Mouse (Mus musculus) heart, embryonic 16.5 days (tissue): ENCODE results near the gene Ccdc14. TPM values are rescaled to one million over a fixed set of nuclear protein-coding genes. Genes with fewer than 3 reads are reported as not detected.
"Not testable (repeated sequence)": the region's sequence is repeated elsewhere in the genome, so short reads cannot be mapped to it uniquely, and the experiment has no call there.

Experiments
- ATAC-seq: fragments of 200-750 bp; cut with Nextera tagmentation; replicated peaks from 2 replicates; pipeline ENCODE4 v1.8.0; 2017; ENCODE audit warnings: moderate number of reproducible peaks; ENCODE audit not compliant: insufficient read depth, low FRiP score; ENCODE audit errors: extremely low read depth
- H3K27ac ChIP-seq: fragments of 300-500 bp; sonication (generic); 2 replicates; pipeline ENCODE4 v1.5.1; 2014; ENCODE audit warnings: mild to moderate bottlenecking, low read length, control low read depth, moderate library complexity
- H3K27me3 ChIP-seq: fragments of 300-500 bp; sonication (generic); 2 replicates; pipeline ENCODE4 v1.6.1; 2014; ENCODE audit warnings: low read length, mixed read lengths; ENCODE audit not compliant: control insufficient read depth, insufficient read depth
- H3K36me3 ChIP-seq: fragments of 300-500 bp; sonication (generic); 2 replicates; pipeline ENCODE4 v1.6.1; 2014; ENCODE audit not compliant: control insufficient read depth, insufficient read depth
- H3K4me1 ChIP-seq: fragments of 300-500 bp; sonication (generic); 2 replicates; pipeline ENCODE4 v1.6.1; 2014; ENCODE audit warnings: low read length, mixed read lengths; ENCODE audit not compliant: control insufficient read depth, insufficient read depth
- H3K4me2 ChIP-seq: fragments of 300-500 bp; sonication (generic); 2 replicates; pipeline ENCODE4 v1.6.1; 2014; ENCODE audit warnings: low read depth, mild to moderate bottlenecking, control low read depth, low read length
- H3K4me3 ChIP-seq: fragments of 300-500 bp; sonication (generic); 2 replicates; pipeline ENCODE4 v1.5.1; 2014; ENCODE audit warnings: mild to moderate bottlenecking, control low read depth, low read length
- H3K9ac ChIP-seq: fragments of 300-500 bp; sonication (generic); 2 replicates; pipeline ENCODE4 v1.6.1; 2014; ENCODE audit warnings: low read length, control low read depth
- H3K9me3 ChIP-seq: fragments of 300-500 bp; sonication (generic); replicated peaks from 2 replicates; pipeline ENCODE4 v1.6.1; 2016; ENCODE audit warnings: low read length; ENCODE audit not compliant: control insufficient read depth
- WGBS: fragments of 180-500 bp; shearing (Covaris S2); extraction: QIAGEN DNeasy Blood & Tissue Kit; methylation state at CpG from one replicate; pipeline ENCODE4 v1.1.7; 2014; 5-methylcytosine and 5-hydroxymethylcytosine counted together
- polyA plus RNA-seq: library from polyadenylated mRNA; unstranded; fragments of >200 nt; fragmentation: Nextera tagmentation; extraction: Ambion mirVana; gene quantifications from 2 replicates; pipeline ENCODE4 v1.2.1, GENCODE M21; 2015

Ccdc14 gene
- polyA plus RNA-seq, result 4.1 and 4.9 TPM in 2 replicates

DNA sequence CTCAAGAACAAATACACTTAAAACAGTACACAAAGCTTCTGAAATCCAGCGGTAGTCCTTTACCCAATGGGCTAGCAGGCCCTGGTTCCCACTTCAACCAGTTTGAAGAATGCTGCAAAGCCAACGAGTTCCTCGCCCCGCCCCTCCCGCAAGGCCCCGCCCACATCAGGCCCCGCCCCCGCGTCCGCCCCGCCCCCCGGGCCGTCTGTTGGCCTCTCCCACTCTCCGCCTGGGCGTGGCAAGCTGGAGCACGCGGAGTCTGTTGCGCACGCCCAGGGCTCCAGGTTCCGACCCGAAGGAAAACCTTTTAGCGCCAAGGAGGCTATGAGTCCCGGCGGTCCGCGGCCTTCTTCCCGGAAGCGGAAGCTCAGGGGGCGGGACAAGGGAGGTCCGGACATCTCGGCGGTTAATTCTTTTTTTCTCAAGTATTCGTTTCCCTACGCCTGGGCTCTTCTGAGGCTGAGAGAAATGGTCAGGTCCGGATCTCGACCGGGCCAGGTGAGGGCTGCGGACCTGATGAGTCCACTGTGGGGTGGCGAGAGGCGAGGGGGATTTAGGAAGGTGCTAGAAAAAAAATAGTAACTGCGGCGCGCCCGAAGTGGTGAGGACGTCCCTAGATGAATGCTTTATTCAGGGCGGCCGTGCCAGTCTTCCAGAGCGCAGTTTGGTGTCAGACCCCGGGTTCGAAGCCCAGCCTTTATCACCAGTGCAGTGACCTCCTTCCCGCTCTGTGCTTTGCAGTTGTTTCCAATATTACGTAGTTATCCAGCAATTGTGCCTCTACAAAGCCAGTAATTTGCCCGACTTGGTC lies at the start of gene Ccdc14:
Gene Ccdc14, plus strand, starts transcription at position 283 of the 811 bp plus-strand sequence.
- Histone ChIP-seq H3K27ac (peak within 1 kb of the TSS; percentile 86), H3K4me1 (peaks cover 5% of the 10 kb centered on the region; the same call in 1 of the 2 replicates), H3K9me3 (no peaks in the 10 kb centered on the region), H3K36me3 (no peaks in the 10 kb centered on the region), H3K4me2 (peak within 1 kb of the TSS; percentile 75), H3K27me3 (no peaks in the 10 kb centered on the region), H3K4me3 (peak within 1 kb of the TSS; percentile 82), H3K9ac (peak within 1 kb of the TSS; percentile 83)
- ATAC-seq, result peak; percentile 87
- WGBS, result under 1% methylated on average over 53 of the region's 53 CpGs

DNA sequence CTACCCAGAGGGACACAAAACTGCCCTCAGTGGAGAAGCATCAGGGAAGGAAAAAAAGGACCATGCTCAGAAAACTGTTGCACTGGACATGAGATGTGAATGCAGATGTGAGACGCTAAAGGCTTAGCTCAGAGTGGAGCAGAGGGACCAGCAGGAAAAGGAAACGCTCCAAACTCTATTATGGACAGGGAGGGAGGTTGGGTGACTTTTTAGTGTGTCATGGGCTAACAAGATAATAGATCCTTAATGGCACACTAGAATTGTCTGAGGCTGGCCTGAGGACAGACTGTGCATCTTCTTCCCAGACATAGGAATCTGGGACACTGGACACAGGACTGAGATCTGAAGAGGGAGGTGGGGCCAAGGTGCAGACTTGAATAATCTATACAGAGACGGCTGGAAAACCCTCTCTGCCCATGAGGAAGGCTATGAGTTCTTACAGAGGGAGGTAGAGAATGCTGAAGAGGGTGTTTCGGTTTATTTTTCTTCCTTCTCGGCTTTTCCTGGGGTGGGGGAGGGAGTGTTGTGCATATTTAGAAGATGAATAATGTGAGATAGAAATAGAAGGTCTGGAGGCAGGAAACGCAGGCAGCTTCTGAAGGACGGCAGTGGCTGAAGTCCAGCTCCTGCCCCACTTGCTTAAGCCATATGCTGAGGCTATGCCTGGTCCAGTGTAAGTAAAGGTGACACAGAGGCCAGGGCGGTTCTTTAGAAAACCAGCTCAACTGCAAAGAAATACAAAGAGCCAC lies 46.7 kb upstream of the Ccdc14 start:
- no peaks in the 10 kb centered on the region for H3K27me3 ChIP-seq
- H3K4me2 ChIP-seq, result peak overlapping the region; percentile 22; the same call in 1 of the 2 replicates
- H3K36me3 ChIP-seq, result no peaks in the 10 kb centered on the region
- ATAC-seq, result peak; percentile 49; the same call in 1 of the 2 replicates
- H3K4me3 ChIP-seq, result no peak overlapping the region
- H3K9ac ChIP-seq, result no peak overlapping the region
- H3K27ac ChIP-seq, result no peak overlapping the region
- WGBS, result 40% methylated on average over 8 of the region's 8 CpGs
- no peaks in the 10 kb centered on the region for H3K9me3 ChIP-seq
- H3K4me1 ChIP-seq, result peaks cover 5% of the 10 kb centered on the region; the same call in 1 of the 2 replicates

- WGBS, result 59% methylated on average over 7 of the region's 7 CpGs
- H3K9me3 ChIP-seq, result no peaks in the 10 kb centered on the region
- H3K27ac ChIP-seq, result no peak within 1 kb of the TSS
- H3K27me3 ChIP-seq, result no peaks in the 10 kb centered on the region
- H3K4me2 ChIP-seq, result no peak within 1 kb of the TSS
- ATAC-seq, result no peak
- H3K36me3 ChIP-seq, result no peaks in the 10 kb centered on the region
- no peak within 1 kb of the TSS for H3K9ac ChIP-seq
- no peaks in the 10 kb centered on the region for H3K4me1 ChIP-seq
- no peak within 1 kb of the TSS for H3K4me3 ChIP-seq
Observed at GRCm38 (mm10) chr16:34649621-34650020, 40.8 kb upstream of the Ccdc14 start, which contains the start of gene Ropn1. Gene Ropn1, plus strand, starts transcription at chr16:34649921.

GRCm38 (mm10) chr16:34653023-34653422 lies 37.4 kb upstream of the Ccdc14 start:
- H3K36me3 ChIP-seq, result no peaks in the 10 kb centered on the region
- H3K9me3 ChIP-seq, result no peaks in the 10 kb centered on the region
- no peak for ATAC-seq
- H3K27me3 ChIP-seq, result no peaks in the 10 kb centered on the region
- WGBS, result 78% methylated on average over 5 of the region's 5 CpGs
- H3K4me1 ChIP-seq, result peaks cover 2% of the 10 kb centered on the region; the same call in 1 of the 2 replicates
- H3K4me3 ChIP-seq, result no peak overlapping the region
- H3K27ac ChIP-seq, result no peak overlapping the region
- no peak overlapping the region for H3K4me2 ChIP-seq
- no peak overlapping the region for H3K9ac ChIP-seq

- not testable (repeated sequence) for ATAC-seq, H3K27me3 ChIP-seq, H3K27ac ChIP-seq, H3K36me3 ChIP-seq, H3K4me1 ChIP-seq, H3K9me3 ChIP-seq
- peak overlapping the region; percentile 31; the same call in 1 of the 2 replicates for H3K9ac ChIP-seq
- peak overlapping the region; percentile 65 for H3K4me2 ChIP-seq
- peak overlapping the region; percentile 54 for H3K4me3 ChIP-seq
- 2% methylated on average over 16 of the region's 16 CpGs for WGBS
Observed at GRCm38 (mm10) chr16:34657566-34657965, 32.9 kb upstream of the Ccdc14 start.

DNA sequence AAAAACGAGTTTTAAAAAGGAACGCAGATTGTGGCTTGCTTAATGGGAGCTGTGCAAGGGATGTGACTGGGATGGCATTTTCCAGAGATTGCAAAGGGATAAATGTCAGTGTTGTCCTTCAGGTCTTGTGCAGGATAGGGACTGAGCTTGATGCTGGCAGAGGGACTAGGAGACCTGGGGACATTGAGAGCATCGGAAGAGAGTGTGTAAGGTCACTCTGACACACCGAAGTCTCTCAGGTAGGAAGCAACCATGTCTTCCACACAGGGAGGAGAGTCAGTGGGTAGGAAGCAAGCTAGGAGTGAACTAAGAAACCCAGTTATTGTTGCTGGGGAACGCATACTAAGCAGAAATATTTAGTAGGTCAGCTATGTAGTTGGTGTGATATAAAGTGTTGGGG lies 32.4 kb upstream of the Ccdc14 start:
- 28% methylated on average over 5 of the region's 5 CpGs for WGBS
- no peaks in the 10 kb centered on the region for H3K9me3 ChIP-seq
- H3K9ac ChIP-seq, result no peak overlapping the region; the same call in 1 of the 2 replicates
- no peaks in the 10 kb centered on the region for H3K36me3 ChIP-seq
- H3K4me2 ChIP-seq, result peak overlapping the region; percentile 65
- peaks cover 7% of the 10 kb centered on the region; the same call in 1 of the 2 replicates for H3K4me1 ChIP-seq
- no peak for ATAC-seq
- H3K27me3 ChIP-seq, result no peaks in the 10 kb centered on the region
- H3K4me3 ChIP-seq, result peak overlapping the region; percentile 54
- no peak overlapping the region for H3K27ac ChIP-seq

DNA sequence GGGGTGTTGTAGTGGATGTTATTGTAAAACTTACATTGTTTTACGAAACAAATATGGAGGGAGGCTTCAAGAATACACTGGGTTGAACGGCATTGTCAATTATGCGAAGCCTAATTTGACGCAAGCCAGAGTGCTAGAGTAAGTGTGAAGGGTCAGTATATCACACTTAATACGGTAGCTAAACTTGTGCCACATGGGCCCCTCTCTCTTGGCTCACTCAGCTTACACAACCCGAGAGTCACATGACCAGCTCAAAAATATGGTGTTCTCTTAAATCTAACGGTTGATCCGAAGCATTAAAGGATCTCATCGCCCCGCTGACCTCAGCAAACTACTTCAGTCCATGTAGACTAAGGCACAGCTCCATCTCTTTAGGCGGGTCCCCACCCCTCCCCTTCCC lies 32.0 kb upstream of the Ccdc14 start:
- WGBS, result 47% methylated on average over 11 of the region's 11 CpGs
- H3K4me3 ChIP-seq, result peak overlapping the region; percentile 54; the same call in 1 of the 2 replicates
- H3K9ac ChIP-seq, result no peak overlapping the region
- peak; percentile 58; the same call in 1 of the 2 replicates for ATAC-seq
- peak overlapping the region; percentile 65 for H3K4me2 ChIP-seq
- no peaks in the 10 kb centered on the region for H3K36me3 ChIP-seq
- H3K4me1 ChIP-seq, result peaks cover 7% of the 10 kb centered on the region; the same call in 1 of the 2 replicates
- H3K27me3 ChIP-seq, result no peaks in the 10 kb centered on the region
- H3K27ac ChIP-seq, result no peak overlapping the region
- H3K9me3 ChIP-seq, result no peaks in the 10 kb centered on the region

DNA sequence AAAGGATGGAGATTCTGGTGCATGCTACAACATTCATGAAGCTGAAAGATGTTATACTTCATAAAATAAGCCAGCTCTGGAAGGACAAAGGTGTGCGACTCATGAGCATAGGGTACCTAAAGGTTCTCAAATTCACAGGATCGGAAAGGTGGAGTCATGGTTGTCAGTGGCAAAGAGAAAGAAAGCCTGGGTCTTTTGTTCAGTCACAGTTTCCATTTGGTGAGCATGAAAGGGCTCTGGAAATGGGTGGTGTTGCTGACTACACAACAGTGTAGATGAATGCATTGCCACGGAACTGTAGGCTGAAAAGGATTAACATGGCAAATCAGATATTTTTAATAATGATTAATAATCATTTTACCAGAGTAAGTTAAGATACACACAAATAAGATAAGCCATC lies 25.9 kb upstream of the Ccdc14 start:
- no peak for ATAC-seq
- no peaks in the 10 kb centered on the region for H3K36me3 ChIP-seq
- WGBS, result 82% methylated on average over 3 of the region's 3 CpGs

More for the DNA sequence above, 25.9 kb upstream of the Ccdc14 start:
- Histone ChIP-seq H3K27me3 (peaks cover 8% of the 10 kb centered on the region; the same call in 1 of the 2 replicates), H3K4me3 (no peak overlapping the region), H3K9ac (no peak overlapping the region), H3K27ac (no peak overlapping the region), H3K4me1 (peaks cover 6% of the 10 kb centered on the region; the same call in 1 of the 2 replicates), H3K4me2 (no peak overlapping the region), H3K9me3 (no peaks in the 10 kb centered on the region)
